Mouse (Mus musculus): ENCODE data around the gene Cox19. TPM values are rescaled to one million over a fixed set of nuclear protein-coding genes. Genes with fewer than 3 reads are reported as not detected.

Gene Cox19
- total and polyA plus RNA-seq, 3 experiments: 82.8 to 112 (median 94.8) TPM

- TF ChIP-seq POLR2A (IDR thresholded peaks at IDR 0.05; ENCODE audit: insufficient read depth, low read depth, low read length): no peak
- no peak for TF ChIP-seq EP300 (IDR thresholded peaks at IDR 0.05; ENCODE audit: insufficient read depth, low read depth, low read length)
- TF ChIP-seq CTCF (IDR thresholded peaks at IDR 0.05): no peak
- H3K9ac ChIP-seq (ENCODE audit: low read depth, low read length): no peak overlapping the region
- WGBS: 42% methylated on average over 7 of the region's 7 CpGs
- intact Hi-C loops (cut with DNase I): no loop called here
- H3K4me1 ChIP-seq (ENCODE audit: control insufficient read depth, insufficient read depth, low read length): no peaks in the 10 kb centered on the region; the same call in 1 of the 2 replicates
- no peak for DNase-seq
- no peaks in the 10 kb centered on the region for H3K27me3 ChIP-seq (ENCODE audit: control insufficient read depth, insufficient read depth, low read length)
- no peak overlapping the region for H3K4me3 ChIP-seq
- no peaks in the 10 kb centered on the region for H3K36me3 ChIP-seq (ENCODE audit: control insufficient read depth, insufficient read depth, low read length)
- no peaks in the 10 kb centered on the region for H3K79me2 ChIP-seq (replicated peaks; ENCODE audit: control insufficient read depth, insufficient read depth, low read length)
- H3K27ac ChIP-seq: no peak overlapping the region
Measured at GRCm38 (mm10) chr5:139327634-139328020, 23.6 kb downstream of the Cox19 start.

GRCm38 (mm10) chr5:139326986-139327633, 24.1 kb downstream of the Cox19 start:
- H3K4me3 ChIP-seq: no peak overlapping the region
- no peak for DNase-seq
- H3K36me3 ChIP-seq (ENCODE audit: control insufficient read depth, insufficient read depth, low read length): no peaks in the 10 kb centered on the region
- no peak overlapping the region for H3K9ac ChIP-seq (ENCODE audit: low read depth, low read length)
- no peaks in the 10 kb centered on the region for H3K27me3 ChIP-seq (ENCODE audit: control insufficient read depth, insufficient read depth, low read length)
- intact Hi-C loops (cut with DNase I): no loop called here
- H3K79me2 ChIP-seq (replicated peaks; ENCODE audit: control insufficient read depth, insufficient read depth, low read length): no peaks in the 10 kb centered on the region
- TF ChIP-seq CTCF (IDR thresholded peaks at IDR 0.05): no peak
- no peaks in the 10 kb centered on the region; the same call in 1 of the 2 replicates for H3K4me1 ChIP-seq (ENCODE audit: control insufficient read depth, insufficient read depth, low read length)
- WGBS: 72% methylated on average over 7 of the region's 7 CpGs
- H3K27ac ChIP-seq: no peak overlapping the region

DNA sequence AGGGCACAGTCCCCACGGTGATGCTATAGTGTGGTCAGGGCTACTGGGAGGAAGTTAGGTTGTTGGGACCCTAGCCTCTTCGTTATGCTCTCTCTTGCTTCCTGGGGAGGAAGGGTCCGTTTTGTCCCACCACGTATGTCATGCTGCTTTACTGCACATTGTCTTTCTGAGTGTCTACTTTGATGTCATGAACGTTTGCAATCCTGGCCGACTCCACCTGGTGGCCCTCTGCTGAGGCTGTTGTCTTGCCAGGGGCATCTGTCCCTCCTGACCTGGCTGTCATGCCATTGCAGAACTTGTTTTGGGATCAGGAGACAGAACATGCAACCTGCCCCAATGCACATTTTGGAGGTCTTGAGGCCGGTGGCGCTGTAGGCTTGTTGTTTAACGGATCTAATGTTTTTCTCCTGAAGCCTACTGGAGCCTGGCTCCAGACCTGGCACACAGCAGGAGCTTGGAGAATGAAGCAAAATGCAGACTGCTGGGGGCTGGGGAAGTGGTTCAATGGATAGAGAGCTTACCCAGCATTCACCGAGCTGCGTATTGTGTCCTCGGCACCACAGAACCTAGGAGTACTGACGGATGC, 25.0 kb downstream of the Cox19 start:
- Histone ChIP-seq H3K4me3 (no peak overlapping the region), H3K27ac (no peak overlapping the region), H3K27me3 (ENCODE audit: control insufficient read depth, insufficient read depth, low read length) (no peaks in the 10 kb centered on the region), H3K79me2 (replicated peaks; ENCODE audit: control insufficient read depth, insufficient read depth, low read length) (no peaks in the 10 kb centered on the region), H3K4me1 (ENCODE audit: control insufficient read depth, insufficient read depth, low read length) (no peaks in the 10 kb centered on the region; the same call in 1 of the 2 replicates), H3K9ac (ENCODE audit: low read depth, low read length) (no peak overlapping the region), H3K36me3 (ENCODE audit: control insufficient read depth, insufficient read depth, low read length) (no peaks in the 10 kb centered on the region)
- intact Hi-C loops (cut with DNase I): no loop called here
- TF ChIP-seq POLR2A (IDR thresholded peaks at IDR 0.05; ENCODE audit: insufficient read depth, low read depth, low read length) (no peak), CTCF (IDR thresholded peaks at IDR 0.05) (no peak), EP300 (IDR thresholded peaks at IDR 0.05; ENCODE audit: insufficient read depth, low read depth, low read length) (no peak)
- WGBS: 78% methylated on average over 13 of the region's 13 CpGs
- no peak for DNase-seq

DNA sequence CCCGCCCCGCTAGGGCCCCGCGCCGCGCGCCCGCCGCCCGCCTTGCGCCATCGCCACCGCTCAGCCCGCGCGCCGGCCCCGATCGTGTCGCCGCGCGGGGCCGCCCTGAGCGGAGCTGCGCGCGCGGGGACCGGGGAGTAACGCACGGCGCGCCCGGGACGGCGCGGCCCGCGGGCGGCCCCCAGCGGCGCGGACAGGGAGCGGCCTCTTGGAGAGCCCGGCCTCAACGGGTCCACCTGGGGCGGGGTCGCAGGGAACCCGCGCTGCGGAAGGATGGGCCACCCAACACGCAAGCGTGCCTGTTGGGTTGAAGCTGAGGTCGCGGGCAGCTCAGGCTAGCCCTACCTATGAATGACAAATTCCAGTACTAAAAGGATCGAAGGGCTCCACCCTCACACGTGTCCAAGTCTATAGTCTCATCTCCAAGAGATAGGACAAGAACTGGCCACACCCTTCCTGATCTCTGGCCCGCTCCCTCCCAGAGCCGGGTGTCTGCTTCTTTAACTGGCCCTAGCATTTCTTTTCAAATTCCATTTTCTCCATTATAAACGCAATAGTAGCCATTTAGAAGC, 25.7 kb downstream of the Cox19 start, which contains the start of gene Adap1:
TSS of gene Adap1 (minus strand) at position 228 of the 572 bp plus-strand sequence.
- TF ChIP-seq CTCF (IDR thresholded peaks at IDR 0.05) (peak; percentile 66), POLR2A (IDR thresholded peaks at IDR 0.05; ENCODE audit: insufficient read depth, low read depth, low read length) (no peak)
- Histone ChIP-seq H3K27me3 (ENCODE audit: control insufficient read depth, insufficient read depth, low read length) (no peaks in the 10 kb centered on the region), H3K4me1 (ENCODE audit: control insufficient read depth, insufficient read depth, low read length) (no peaks in the 10 kb centered on the region; the same call in 1 of the 2 replicates), H3K79me2 (replicated peaks; ENCODE audit: control insufficient read depth, insufficient read depth, low read length) (no peaks in the 10 kb centered on the region), H3K36me3 (ENCODE audit: control insufficient read depth, insufficient read depth, low read length) (no peaks in the 10 kb centered on the region), H3K27ac (no peak within 1 kb of the TSS), H3K4me3 (peak within 1 kb of the TSS; percentile 50), H3K9ac (ENCODE audit: low read depth, low read length) (peak within 1 kb of the TSS; percentile 46)
- intact Hi-C loops (cut with DNase I): no loop called here
- peak; percentile 73 to 76 for DNase-seq
- WGBS: 9% methylated on average over 60 of the region's 61 CpGs

GRCm38 (mm10) chr5:139324691-139325394, 26.4 kb downstream of the Cox19 start:
- Histone ChIP-seq H3K27me3 (ENCODE audit: control insufficient read depth, insufficient read depth, low read length) (no peaks in the 10 kb centered on the region), H3K36me3 (ENCODE audit: control insufficient read depth, insufficient read depth, low read length) (no peaks in the 10 kb centered on the region), H3K4me3 (peak overlapping the region; percentile 50), H3K27ac (no peak overlapping the region), H3K79me2 (replicated peaks; ENCODE audit: control insufficient read depth, insufficient read depth, low read length) (no peaks in the 10 kb centered on the region), H3K9ac (ENCODE audit: low read depth, low read length) (peak overlapping the region; percentile 46), H3K4me1 (ENCODE audit: control insufficient read depth, insufficient read depth, low read length) (no peaks in the 10 kb centered on the region; the same call in 1 of the 2 replicates)
- 3% methylated on average over 60 of the region's 62 CpGs for WGBS
- no peak for TF ChIP-seq POLR2A (IDR thresholded peaks at IDR 0.05; ENCODE audit: insufficient read depth, low read depth, low read length)
- TF ChIP-seq CTCF (IDR thresholded peaks at IDR 0.05): no peak
- TF ChIP-seq EP300 (IDR thresholded peaks at IDR 0.05; ENCODE audit: insufficient read depth, low read depth, low read length): no peak
- intact Hi-C loops (cut with DNase I): loop anchor here (5.0 kb wide), 1 partner anchor 43 kb away; no protein-coding TSS in a partner anchor
- peak; percentile 47 to 61 for DNase-seq

Measured in heart, adult 2 months (tissue).